Mouse (Mus musculus) CH12.LX (cell line): Measurements from ENCODE around the gene Robo2. TPM values are rescaled to one million over a fixed set of nuclear protein-coding genes. Genes with fewer than 3 reads are reported as not detected.

Source experiments
- DNase-seq: peaks from one replicate; pipeline ENCODE4 v3.0.0-alpha.2; 2013; ENCODE audit errors: extremely low read depth
- H3K27ac ChIP-seq: 2 replicates; pipeline ENCODE4 v1.5.1; 2012; ENCODE audit warnings: low read depth, mild to moderate bottlenecking, control low read depth, moderate library complexity; ENCODE audit not compliant: insufficient read depth
- H3K27me3 ChIP-seq: replicated peaks from 2 replicates; pipeline ENCODE3; 2012; ENCODE audit warnings: inconsistent platforms
- H3K36me3 ChIP-seq, 2 experiments: replicated peaks in 1 of 2; 2 replicates each; pipeline versions ENCODE3 to v1.6.1; 2012; ENCODE audit warnings: inconsistent platforms in 1 of 2, low read length in 1 of 2, mild to moderate bottlenecking in 1 of 2, mixed read lengths in 1 of 2, moderate library complexity in 1 of 2; ENCODE audit not compliant: control insufficient read depth in 1 of 2, insufficient read depth in 1 of 2
- H3K4me1 ChIP-seq, 2 experiments: 2 replicates each; pipeline ENCODE4 v1.6.1; 2012; ENCODE audit warnings: inconsistent platforms in 1 of 2, moderate library complexity in 1 of 2; ENCODE audit not compliant: insufficient read depth in 2 of 2, control insufficient read depth in 1 of 2
- H3K4me2 ChIP-seq: 2 replicates; pipeline ENCODE4 v1.6.1; 2012; ENCODE audit warnings: low read depth, mild to moderate bottlenecking, control low read depth; ENCODE audit not compliant: poor library complexity, insufficient read depth, severe bottlenecking
- H3K4me3 ChIP-seq, 3 experiments: fragments of 150-350 bp in 1 of 3; sonication (generic) in 1 of 3; replicated peaks in 1 of 3; 2 replicates each; pipeline versions ENCODE3 to v1.5.1; 2011 to 2012; ENCODE audit warnings: low read depth in 2 of 3, low read length in 2 of 3, mild to moderate bottlenecking in 2 of 3, moderate library complexity in 2 of 3, control low read depth in 1 of 3, improper control_type of control experiment in 1 of 3, inconsistent platforms in 1 of 3, mixed read lengths in 1 of 3; ENCODE audit not compliant: poor library complexity in 1 of 3
- H3K79me2 ChIP-seq: replicated peaks from 2 replicates; pipeline ENCODE4 v1.6.1; 2012; ENCODE audit warnings: mild to moderate bottlenecking, moderate library complexity; ENCODE audit not compliant: control insufficient read depth, poor library complexity, insufficient read depth, severe bottlenecking; ENCODE audit errors: extremely low read depth
- H3K9ac ChIP-seq: 2 replicates; pipeline ENCODE4 v1.6.1; 2012; ENCODE audit warnings: low read depth, mild to moderate bottlenecking, control low read depth, moderate library complexity; ENCODE audit not compliant: insufficient read depth
- H3K9me3 ChIP-seq: replicated peaks from 2 replicates; pipeline ENCODE3; 2012; ENCODE audit warnings: low read length, inconsistent platforms, mixed read lengths
- CHD1 ChIP-seq: IDR thresholded peaks from 2 replicates; pipeline ENCODE4 v1.6.1; 2012; ENCODE audit warnings: low read depth, low read length, improper control_type of control experiment, inconsistent platforms
- CHD2 ChIP-seq: IDR thresholded peaks from 2 replicates; pipeline ENCODE4 v1.6.1; 2011; ENCODE audit warnings: low read length, improper control_type of control experiment
- E2F4 ChIP-seq: IDR thresholded peaks from 2 replicates; pipeline ENCODE4 v1.6.1; 2011; ENCODE audit warnings: low read depth, low read length, improper control_type of control experiment; ENCODE audit not compliant: insufficient replicate concordance
- ELF1 ChIP-seq: IDR thresholded peaks from 2 replicates; pipeline ENCODE4 v1.6.1; 2014; ENCODE audit warnings: low read depth, mild to moderate bottlenecking, inconsistent platforms, low read length, improper control_type of control experiment
- EP300 ChIP-seq: IDR thresholded peaks from 2 replicates; pipeline ENCODE4 v1.6.1; 2011; ENCODE audit warnings: low read length, improper control_type of control experiment
- GABPA ChIP-seq: IDR thresholded peaks from 2 replicates; pipeline ENCODE4 v1.6.1; 2012; ENCODE audit warnings: low read depth, low read length, improper control_type of control experiment, inconsistent platforms; ENCODE audit not compliant: insufficient replicate concordance
- IRF4 ChIP-seq: IDR thresholded peaks from 2 replicates; pipeline ENCODE4 v1.6.1; 2014; ENCODE audit warnings: low read depth, mild to moderate bottlenecking, inconsistent platforms, low read length, improper control_type of control experiment
- JUN ChIP-seq: IDR thresholded peaks from 2 replicates; pipeline ENCODE4 v1.6.1; 2011; ENCODE audit warnings: low read depth, mild to moderate bottlenecking, low read length, improper control_type of control experiment, moderate library complexity; ENCODE audit not compliant: insufficient read depth
- JUND ChIP-seq: conservative IDR thresholded peaks from 2 replicates; pipeline ENCODE4 v1.6.1; 2011; ENCODE audit warnings: low read depth, low read length, improper control_type of control experiment
- KAT2A ChIP-seq: IDR thresholded peaks from 2 replicates; pipeline ENCODE4 v1.6.1; 2012; ENCODE audit warnings: low read length, improper control_type of control experiment, inconsistent platforms; ENCODE audit not compliant: insufficient replicate concordance
- MAFK ChIP-seq: IDR thresholded peaks from 2 replicates; pipeline ENCODE4 v1.6.1; 2011; ENCODE audit warnings: low read length, improper control_type of control experiment; ENCODE audit not compliant: insufficient replicate concordance
- MAX ChIP-seq: IDR thresholded peaks from 2 replicates; pipeline ENCODE4 v1.6.1; 2011; ENCODE audit warnings: low read length, improper control_type of control experiment
- MAZ ChIP-seq: IDR thresholded peaks from 2 replicates; pipeline ENCODE4 v1.6.1; 2012; ENCODE audit warnings: low read depth, mild to moderate bottlenecking, inconsistent platforms, low read length, improper control_type of control experiment, moderate library complexity
- NRF1 ChIP-seq: IDR thresholded peaks from 2 replicates; pipeline ENCODE4 v1.6.1; 2014; ENCODE audit warnings: low read depth, mild to moderate bottlenecking, inconsistent platforms, low read length, improper control_type of control experiment, moderate library complexity
- PAX5 ChIP-seq: IDR thresholded peaks from 2 replicates; pipeline ENCODE4 v1.6.1; 2012; ENCODE audit warnings: low read length, inconsistent platforms, mixed read lengths
- POLR2A ChIP-seq: IDR thresholded peaks from 2 replicates; pipeline ENCODE4 v1.6.1; 2011; ENCODE audit warnings: low read depth, mild to moderate bottlenecking, improper control_type of control experiment, low read length
- POLR2AphosphoS2 ChIP-seq: IDR thresholded peaks from 2 replicates; pipeline ENCODE4 v1.6.1; 2011; ENCODE audit warnings: low read depth, low read length, improper control_type of control experiment
- RAD21 ChIP-seq: IDR thresholded peaks from 2 replicates; pipeline ENCODE4 v1.6.1; 2011; ENCODE audit warnings: low read depth, mild to moderate bottlenecking, low read length, improper control_type of control experiment, moderate library complexity
- TBP ChIP-seq: conservative IDR thresholded peaks from 2 replicates; pipeline ENCODE4 v1.6.1; 2011; ENCODE audit warnings: low read depth, low read length, improper control_type of control experiment
- USF1 ChIP-seq: IDR thresholded peaks from 2 replicates; pipeline ENCODE4 v1.6.1; 2014; ENCODE audit warnings: low read depth, mild to moderate bottlenecking, inconsistent platforms, low read length, improper control_type of control experiment
- ZC3H11A ChIP-seq: IDR thresholded peaks from 2 replicates; pipeline ENCODE4 v1.6.1; 2012; ENCODE audit warnings: low read depth, mild to moderate bottlenecking, inconsistent platforms, low read length, improper control_type of control experiment
- dilution Hi-C: fragments of 300-500 bp; cut with MboI; formaldehyde crosslinking; loops from 2 replicates; pipeline ENCODE4 v1.14.3; 2020; ENCODE audit warnings: low sequenced_read_pairs; ENCODE audit not compliant: extremely low pct_unique_long_range_greater_than_20kb, extremely low pct_ligation_motif_present
- in situ Hi-C: fragments of 300-500 bp; cut with MboI; formaldehyde crosslinking; loops from 3 replicates; pipeline ENCODE4 v1.14.3; 2019; ENCODE audit warnings: low sequenced_read_pairs, low pct_ligation_motif_present, low pct_unique_long_range_greater_than_20kb, mixed read lengths
- polyA plus RNA-seq: library from polyadenylated mRNA; unstranded; fragments of >175 nt; gene quantifications from 2 replicates; pipeline ENCODE4 v1.2.1, GENCODE M21; 2012; ENCODE audit warnings: low read depth; ENCODE audit not compliant: insufficient read length
- total RNA-seq, 2 experiments: library from RNA; depleted of rRNA; stranded (reverse); fragments of 300-350 nt in 1 of 2; fragments of >200 nt in 1 of 2; gene quantifications; 2 replicates each; pipeline ENCODE4 v1.2.3; 2012 to 2014

Robo2 gene
- total and polyA plus RNA-seq, 3 experiments = not detected

GRCm38 (mm10) chr16:73959479-73959970 lies 452.1 kb downstream of the Robo2 start:
- Histone ChIP-seq H3K4me3 (no peak overlapping the region), H3K27ac (no peak overlapping the region), H3K27me3 (no peaks in the 10 kb centered on the region), H3K4me2 (no peak overlapping the region), H3K4me1 (no peaks in the 10 kb centered on the region), H3K9me3 (peaks cover 52% of the 10 kb centered on the region), H3K9ac (no peak overlapping the region), H3K79me2 (no peaks in the 10 kb centered on the region), H3K36me3 (no peaks in the 10 kb centered on the region)
- in situ Hi-C loops (no loop called here), dilution Hi-C loops (no loop called here)
- TF ChIP-seq CHD1 = no peak
- no peak for TF ChIP-seq NRF1
- no peak for TF ChIP-seq MAZ
- no peak for TF ChIP-seq KAT2A
- TF ChIP-seq CHD2 = no peak
- no peak for TF ChIP-seq JUND
- no peak for TF ChIP-seq EP300
- TF ChIP-seq POLR2AphosphoS2 = no peak
- no peak for TF ChIP-seq MAFK
- TF ChIP-seq USF1 = no peak
- TF ChIP-seq PAX5 = no peak
- TF ChIP-seq POLR2A = no peak
- no peak for TF ChIP-seq GABPA
- DNase-seq = no peak

GRCm38 (mm10) chr16:73958524-73958846 lies 453.1 kb downstream of the Robo2 start:
- no peak for TF ChIP-seq GABPA
- no peak for TF ChIP-seq EP300
- TF ChIP-seq ELF1 = no peak
- no peak for TF ChIP-seq JUND
- no peak for TF ChIP-seq IRF4
- no peak for TF ChIP-seq CHD2
- no peak for TF ChIP-seq POLR2AphosphoS2
- TF ChIP-seq MAX = no peak
- TF ChIP-seq TBP = no peak
- no peak for TF ChIP-seq E2F4
- no peak for TF ChIP-seq CHD1
- no peak for TF ChIP-seq NRF1
- no peak for TF ChIP-seq RAD21
- no peak for TF ChIP-seq JUN
- no peak for TF ChIP-seq ZC3H11A
- in situ Hi-C loops (no loop called here), dilution Hi-C loops (no loop called here)
- no peak overlapping the region for H3K27ac ChIP-seq
- H3K4me3 ChIP-seq = no peak overlapping the region
- DNase-seq = no peak
- no peak overlapping the region for H3K4me2 ChIP-seq
- H3K36me3 ChIP-seq = no peaks in the 10 kb centered on the region
- peaks cover 50% of the 10 kb centered on the region for H3K9me3 ChIP-seq
- H3K9ac ChIP-seq = no peak overlapping the region
- H3K4me1 ChIP-seq = no peaks in the 10 kb centered on the region
- H3K27me3 ChIP-seq = no peaks in the 10 kb centered on the region
- H3K79me2 ChIP-seq = no peaks in the 10 kb centered on the region
